Mouse (Mus musculus): ENCODE data around the gene Trap1. TPM values are rescaled to one million over a fixed set of nuclear protein-coding genes. Genes with fewer than 3 reads are reported as not detected.

Trap1 gene
- polyA plus RNA-seq (2012; rRNA removed; ENCODE audit: low replicate concordance), result 38.8 and 80.8 TPM in 2 replicates

GRCm38 (mm10) chr16:4077384-4078061 lies at the start of gene Trap1:
Trap1 (minus strand) TSS chr16:4077827.

GRCm38 (mm10) chr16:4036807-4037206 lies 40.8 kb downstream of the Trap1 start, which contains the start of gene Dnase1:
Dnase1 (plus strand) TSS chr16:4036942.

GRCm38 (mm10) chr16:4003489-4004398 lies 73.9 kb downstream of the Trap1 start, which contains the start of gene Slx4:
Slx4 (minus strand) TSS chr16:4003770.

Other genes starting within 250 kb of the Trap1 start
- not detected in 2 replicates for gene Olfr15, start 246.9 kb downstream of the Trap1 start, polyA plus RNA-seq (2012; rRNA removed; ENCODE audit: low replicate concordance)
- gene Zfp174, start 230.6 kb downstream of the Trap1 start, polyA plus RNA-seq (2012; rRNA removed; ENCODE audit: low replicate concordance), result 0.18 and 0.47 TPM in 2 replicates
- 63.9 and 68.5 TPM in 2 replicates for gene Naa60, start 205.5 kb downstream of the Trap1 start, polyA plus RNA-seq (2012; rRNA removed; ENCODE audit: low replicate concordance)
- 0.78 and 0.83 TPM in 2 replicates for gene Zfp597, start 193.3 kb downstream of the Trap1 start, polyA plus RNA-seq (2012; rRNA removed; ENCODE audit: low replicate concordance)
- not detected in 2 replicates for gene Gm20695, start 193.2 kb downstream of the Trap1 start, polyA plus RNA-seq (2012; rRNA removed; ENCODE audit: low replicate concordance)
- gene 1700037C18Rik, start 169.1 kb downstream of the Trap1 start, polyA plus RNA-seq (2012; rRNA removed; ENCODE audit: low replicate concordance), result 9.4 and 13.7 TPM in 2 replicates
- gene Cluap1, start 169.0 kb downstream of the Trap1 start, polyA plus RNA-seq (2012; rRNA removed; ENCODE audit: low replicate concordance), result 2.4 and 3.1 TPM in 2 replicates
- 3.6 and 3.9 TPM in 2 replicates for gene Nlrc3, start 101.2 kb downstream of the Trap1 start, polyA plus RNA-seq (2012; rRNA removed; ENCODE audit: low replicate concordance)
- gene Slx4, start 74.1 kb downstream of the Trap1 start, polyA plus RNA-seq (2012; rRNA removed; ENCODE audit: low replicate concordance), result 20.3 and 32.0 TPM in 2 replicates
- 28.5 and 730 TPM in 2 replicates for gene Dnase1, start 40.9 kb downstream of the Trap1 start, polyA plus RNA-seq (2012; rRNA removed; ENCODE audit: low replicate concordance)
- 14.3 and 20.5 TPM in 2 replicates for gene Crebbp, start 136.2 kb upstream of the Trap1 start, polyA plus RNA-seq (2012; rRNA removed; ENCODE audit: low replicate concordance)

All from duodenum, adult 2 months (tissue).